Mouse (Mus musculus) embryonic facial prominence, embryonic 15.5 days (tissue): Measurements from ENCODE around the gene Abl2. TPM values are rescaled to one million over a fixed set of nuclear protein-coding genes. Genes with fewer than 3 reads are reported as not detected.
"Not testable (repeated sequence)": the region's sequence is repeated elsewhere in the genome, so short reads cannot be mapped to it uniquely, and the experiment has no call there.

Experiments
- ATAC-seq: fragments of 200-750 bp; cut with Nextera tagmentation; 2 replicates; pipeline ENCODE4 v1.8.0; 2017; ENCODE audit warnings: low read depth, moderate TSS enrichment; ENCODE audit not compliant: insufficient number of reproducible peaks, low FRiP score, low TSS enrichment
- H3K27ac ChIP-seq: fragments of 300-500 bp; sonication (generic); replicated peaks from 2 replicates; pipeline ENCODE4 v1.5.1; 2015; ENCODE audit warnings: mild to moderate bottlenecking, inconsistent platforms
- H3K27me3 ChIP-seq: fragments of 300-500 bp; sonication (generic); 2 replicates; pipeline ENCODE4 v1.6.1; 2015; ENCODE audit warnings: inconsistent platforms
- H3K36me3 ChIP-seq: fragments of 300-500 bp; sonication (generic); 2 replicates; pipeline ENCODE4 v1.6.1; 2015; ENCODE audit warnings: mild to moderate bottlenecking, inconsistent platforms
- H3K4me1 ChIP-seq: fragments of 300-500 bp; sonication (generic); 2 replicates; pipeline ENCODE4 v1.6.1; 2015; ENCODE audit warnings: inconsistent platforms
- H3K4me2 ChIP-seq: fragments of 300-500 bp; sonication (generic); replicated peaks from 2 replicates; pipeline ENCODE4 v1.6.1; 2015; ENCODE audit warnings: mild to moderate bottlenecking, inconsistent platforms
- H3K4me3 ChIP-seq: fragments of 300-500 bp; sonication (generic); replicated peaks from 2 replicates; pipeline ENCODE4 v1.5.1; 2015; ENCODE audit warnings: mild to moderate bottlenecking, inconsistent platforms
- H3K9ac ChIP-seq: fragments of 300-500 bp; sonication (generic); 2 replicates; pipeline ENCODE4 v1.6.1; 2015; ENCODE audit warnings: inconsistent platforms
- H3K9me3 ChIP-seq: fragments of 300-500 bp; sonication (generic); replicated peaks from 2 replicates; pipeline ENCODE4 v1.6.1; 2016; ENCODE audit warnings: inconsistent platforms
- WGBS: fragments of 180-500 bp; shearing (Covaris S2); methylation state at CpG from one replicate; pipeline ENCODE4 v1.1.7; 2015; 5-methylcytosine and 5-hydroxymethylcytosine counted together
- polyA plus RNA-seq: library from polyadenylated mRNA; unstranded; fragments of >200 nt; fragmentation: Nextera tagmentation; extraction: Ambion mirVana; gene quantifications from 2 replicates; pipeline ENCODE4 v1.2.1, GENCODE M21; 2015

Abl2 gene
- polyA plus RNA-seq, 1 experiment from 2014 or later, result 4.0 TPM

DNA sequence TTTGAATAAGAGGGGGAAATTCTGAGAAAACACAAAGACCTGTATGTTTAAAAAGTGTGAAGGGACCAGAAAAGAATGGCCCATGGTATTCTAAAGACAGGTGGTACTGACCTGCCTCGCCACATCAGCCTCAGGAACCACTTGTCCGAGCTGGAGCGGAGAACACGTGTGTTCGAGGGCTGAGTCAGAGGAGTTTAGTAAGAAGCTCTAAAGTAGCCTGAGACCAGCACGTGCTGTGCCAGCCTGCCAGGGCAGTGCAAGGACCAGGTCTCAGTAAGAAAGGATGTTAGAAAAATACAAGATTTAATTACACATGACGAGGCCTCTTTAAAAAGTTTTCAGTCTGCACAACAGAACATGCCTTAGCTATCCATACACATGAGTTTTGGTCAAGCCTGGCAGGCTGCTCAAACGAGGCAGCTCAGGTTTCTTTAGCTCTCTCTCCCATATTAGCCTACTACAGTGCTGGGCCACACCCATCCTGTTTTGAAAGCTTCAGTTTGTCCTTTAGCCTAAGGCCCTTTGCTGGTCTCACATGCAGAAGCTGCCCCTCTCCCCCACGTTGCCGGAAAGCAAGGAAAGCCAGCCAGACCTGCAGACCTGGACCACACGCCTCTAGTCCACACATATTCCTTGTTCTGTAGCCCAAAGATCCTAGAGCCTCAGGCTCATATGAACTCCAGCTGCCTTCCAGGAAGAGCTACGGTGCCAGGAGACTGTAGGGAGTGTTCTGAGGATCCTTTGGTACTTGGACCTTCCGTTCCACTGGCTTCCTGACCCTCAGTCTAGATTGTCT lies 96.3 kb downstream of the Abl2 start:
- 46% methylated on average over 13 of the region's 13 CpGs for WGBS
- H3K27me3 ChIP-seq, result no peaks in the 10 kb centered on the region
- ATAC-seq, result peak; percentile 25; the same call in 1 of the 2 replicates
- H3K4me2 ChIP-seq, result no peak overlapping the region
- H3K4me1 ChIP-seq, result peaks cover 11% of the 10 kb centered on the region; the same call in 1 of the 2 replicates
- H3K27ac ChIP-seq, result peak overlapping the region; percentile 51
- no peak overlapping the region for H3K4me3 ChIP-seq
- H3K36me3 ChIP-seq, result peaks cover 6% of the 10 kb centered on the region; the same call in 1 of the 2 replicates
- H3K9ac ChIP-seq, result no peak overlapping the region
- H3K9me3 ChIP-seq, result no peaks in the 10 kb centered on the region

DNA sequence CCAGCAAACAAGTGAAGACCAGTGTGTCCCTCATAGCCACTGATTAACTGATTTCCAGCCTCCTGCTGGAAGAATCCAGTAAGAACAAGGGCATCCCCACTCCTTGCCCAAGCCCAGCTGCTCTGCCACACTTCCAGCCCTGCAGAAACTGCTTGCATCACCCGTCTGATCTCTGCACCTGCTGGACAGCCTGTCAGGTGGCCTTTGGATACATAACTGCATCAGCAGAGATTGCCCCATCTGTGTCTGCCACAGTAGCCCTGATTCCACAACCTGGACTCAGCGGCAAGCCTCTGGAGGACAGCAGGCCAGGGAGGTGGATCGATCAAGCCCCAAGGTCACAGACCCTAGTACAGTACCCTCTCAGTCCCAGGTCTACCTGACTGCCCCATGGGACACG lies 98.9 kb downstream of the Abl2 start:
- H3K9ac ChIP-seq, result no peak overlapping the region
- no peak overlapping the region for H3K4me3 ChIP-seq
- H3K27me3 ChIP-seq, result no peaks in the 10 kb centered on the region
- peaks cover 11% of the 10 kb centered on the region; the same call in 1 of the 2 replicates for H3K4me1 ChIP-seq
- no peak overlapping the region for H3K4me2 ChIP-seq
- H3K27ac ChIP-seq, result no peak overlapping the region
- WGBS, result 75% methylated on average over 4 of the region's 4 CpGs
- H3K9me3 ChIP-seq, result no peaks in the 10 kb centered on the region
- no peak for ATAC-seq
- peaks cover 4% of the 10 kb centered on the region; the same call in 1 of the 2 replicates for H3K36me3 ChIP-seq

DNA sequence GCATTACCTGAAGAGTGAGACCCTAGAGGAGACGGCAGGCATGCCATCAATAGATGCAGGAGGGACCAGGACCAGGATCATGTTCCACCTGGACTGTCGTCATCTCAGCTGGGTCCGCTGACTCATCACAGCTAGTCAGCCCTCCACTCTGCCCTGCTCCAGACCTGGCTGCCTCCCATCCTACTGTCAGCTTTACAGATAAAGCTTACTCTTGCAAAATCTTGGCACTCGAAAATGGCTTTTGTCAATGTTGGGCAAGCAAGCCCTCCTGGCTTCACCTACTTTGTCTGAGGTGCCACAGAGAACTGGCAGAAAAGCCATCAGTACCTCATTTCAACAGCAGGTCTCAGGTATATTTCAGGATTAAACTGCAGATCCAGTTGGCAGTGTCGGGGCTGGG lies 100.1 kb downstream of the Abl2 start:
- no peak for ATAC-seq
- 66% methylated on average over 5 of the region's 5 CpGs for WGBS

GRCm38 (mm10) chr1:156659906-156660659 lies 101.5 kb downstream of the Abl2 start:
- WGBS, result 56% methylated on average over 13 of the region's 13 CpGs
- H3K36me3 ChIP-seq, result peaks cover 4% of the 10 kb centered on the region; the same call in 1 of the 2 replicates
- no peaks in the 10 kb centered on the region for H3K9me3 ChIP-seq
- no peak overlapping the region for H3K4me3 ChIP-seq
- H3K27ac ChIP-seq, result peak overlapping the region; percentile 2
- H3K27me3 ChIP-seq, result no peaks in the 10 kb centered on the region
- peak; percentile 71 for ATAC-seq
- peaks cover 5% of the 10 kb centered on the region; the same call in 1 of the 2 replicates for H3K4me1 ChIP-seq
- H3K4me2 ChIP-seq, result peak overlapping the region; percentile 32; the same call in 1 of the 2 replicates
- no peak overlapping the region for H3K9ac ChIP-seq

More for the DNA sequence above, 100.1 kb downstream of the Abl2 start:
- Histone ChIP-seq H3K4me1 (peaks cover 11% of the 10 kb centered on the region; the same call in 1 of the 2 replicates), H3K9me3 (no peaks in the 10 kb centered on the region), H3K4me3 (no peak overlapping the region), H3K27me3 (no peaks in the 10 kb centered on the region), H3K4me2 (no peak overlapping the region), H3K27ac (peak overlapping the region; percentile 7; the same call in 1 of the 2 replicates), H3K36me3 (peaks cover 4% of the 10 kb centered on the region; the same call in 1 of the 2 replicates), H3K9ac (no peak overlapping the region)

- H3K9ac ChIP-seq, H3K4me3 ChIP-seq, H3K27me3 ChIP-seq, H3K36me3 ChIP-seq, H3K9me3 ChIP-seq, H3K4me1 ChIP-seq, ATAC-seq: not testable (repeated sequence)
- 58% methylated on average over 21 of the region's 21 CpGs for WGBS
- Histone ChIP-seq H3K27ac (peak overlapping the region; percentile 73), H3K4me2 (peak overlapping the region; percentile 32)
Measured at GRCm38 (mm10) chr1:156660660-156661236, 102.2 kb downstream of the Abl2 start.

GRCm38 (mm10) chr1:156665777-156666176 lies 107.2 kb downstream of the Abl2 start:
- Histone ChIP-seq H3K4me3 (no peak overlapping the region), H3K9me3 (no peaks in the 10 kb centered on the region), H3K4me2 (no peak overlapping the region), H3K36me3 (no peaks in the 10 kb centered on the region), H3K27me3 (no peaks in the 10 kb centered on the region), H3K9ac (no peak overlapping the region), H3K4me1 (0 out of 2 replicates have a peak, but pooled peaks cover 12% of the 10 kb centered on the region), H3K27ac (no peak overlapping the region)
- 86% methylated on average over 8 of the region's 8 CpGs for WGBS
- no peak for ATAC-seq

- no peak overlapping the region for H3K4me3 ChIP-seq
- 0 out of 2 replicates have a peak, but pooled peaks cover 12% of the 10 kb centered on the region for H3K4me1 ChIP-seq
- no peak overlapping the region for H3K9ac ChIP-seq
- H3K27ac ChIP-seq, result no peak overlapping the region
- H3K9me3 ChIP-seq, result no peaks in the 10 kb centered on the region
- no peaks in the 10 kb centered on the region for H3K36me3 ChIP-seq
- H3K27me3 ChIP-seq, result no peaks in the 10 kb centered on the region
- 77% methylated on average over 23 of the region's 23 CpGs for WGBS
- ATAC-seq, result no peak
- H3K4me2 ChIP-seq, result no peak overlapping the region
Measured at GRCm38 (mm10) chr1:156667141-156667926, 108.7 kb downstream of the Abl2 start.

DNA sequence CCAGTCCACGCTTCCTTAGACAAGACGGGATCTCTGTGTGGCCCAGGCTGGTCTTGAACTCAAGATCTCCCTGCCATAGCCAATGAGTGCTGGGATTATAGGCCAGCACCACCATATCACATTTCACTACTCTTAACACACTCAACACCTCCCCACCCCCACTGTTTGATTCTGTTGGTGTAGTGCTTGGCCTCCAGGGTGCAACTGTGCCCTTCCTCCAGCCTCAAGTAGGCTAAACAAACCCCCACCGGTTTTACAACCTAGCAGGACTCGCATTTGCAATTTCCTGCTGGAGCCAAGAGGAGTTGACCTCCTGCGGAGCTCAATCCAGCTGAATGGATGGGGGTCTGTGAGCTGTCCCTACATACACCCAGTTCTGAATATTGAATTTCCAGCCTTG lies 110.0 kb downstream of the Abl2 start:
- Histone ChIP-seq H3K36me3 (no peaks in the 10 kb centered on the region), H3K27me3 (no peaks in the 10 kb centered on the region), H3K27ac (no peak overlapping the region), H3K4me2 (no peak overlapping the region), H3K4me3 (no peak overlapping the region), H3K4me1 (peaks cover 18% of the 10 kb centered on the region; the same call in 1 of the 2 replicates), H3K9me3 (no peaks in the 10 kb centered on the region), H3K9ac (no peak overlapping the region)
- no peak for ATAC-seq
- 32% methylated on average over 5 of the region's 5 CpGs for WGBS

- Histone ChIP-seq H3K27me3 (no peaks in the 10 kb centered on the region), H3K27ac (no peak overlapping the region), H3K36me3 (no peaks in the 10 kb centered on the region), H3K4me1 (peaks cover 19% of the 10 kb centered on the region), H3K9ac (no peak overlapping the region), H3K9me3 (no peaks in the 10 kb centered on the region), H3K4me2 (no peak overlapping the region), H3K4me3 (no peak overlapping the region)
- 53% methylated on average over 11 of the region's 11 CpGs for WGBS
- ATAC-seq, result no peak
Measured at GRCm38 (mm10) chr1:156669208-156669983, 110.8 kb downstream of the Abl2 start.

GRCm38 (mm10) chr1:156671921-156672320 lies 113.3 kb downstream of the Abl2 start:
- 95% methylated on average over 3 of the region's 3 CpGs for WGBS
- Histone ChIP-seq H3K4me2 (no peak overlapping the region), H3K4me1 (peaks cover 20% of the 10 kb centered on the region), H3K9me3 (no peaks in the 10 kb centered on the region), H3K9ac (no peak overlapping the region), H3K27ac (no peak overlapping the region), H3K4me3 (no peak overlapping the region), H3K27me3 (no peaks in the 10 kb centered on the region), H3K36me3 (no peaks in the 10 kb centered on the region)
- ATAC-seq, result no peak
